Mouse (Mus musculus) midbrain, embryonic 12.5 days (tissue): ENCODE measurements around the gene Wtap. TPM values are rescaled to one million over a fixed set of nuclear protein-coding genes. Genes with fewer than 3 reads are reported as not detected.
A peak's percentile ranks its signal among the peaks of the same experiment; 100 is the strongest.
"Not testable (repeated sequence)": the region's sequence is repeated elsewhere in the genome, so short reads cannot be mapped to it uniquely, and the experiment has no call there.

Source experiments
- ATAC-seq: fragments of 200-750 bp; cut with Nextera tagmentation; 2 replicates; pipeline ENCODE4 v1.8.0; 2017; ENCODE audit warnings: low read depth, moderate TSS enrichment, moderate library complexity; ENCODE audit not compliant: low FRiP score
- H3K27ac ChIP-seq: fragments of 300-500 bp; sonication (generic); replicated peaks from 2 replicates; pipeline ENCODE4 v1.5.1; 2016; ENCODE audit warnings: mild to moderate bottlenecking
- H3K27me3 ChIP-seq: fragments of 300-500 bp; sonication (generic); 2 replicates; pipeline ENCODE4 v1.6.1; 2016; ENCODE audit warnings: mild to moderate bottlenecking
- H3K36me3 ChIP-seq: fragments of 300-500 bp; sonication (generic); 2 replicates; pipeline ENCODE4 v1.6.1; 2016
- H3K4me1 ChIP-seq: fragments of 300-500 bp; sonication (generic); 2 replicates; pipeline ENCODE4 v1.6.1; 2016
- H3K4me2 ChIP-seq: fragments of 300-500 bp; sonication (generic); replicated peaks from 2 replicates; pipeline ENCODE4 v1.6.1; 2016; ENCODE audit warnings: mild to moderate bottlenecking, moderate library complexity
- H3K4me3 ChIP-seq: fragments of 300-500 bp; sonication (generic); 2 replicates; pipeline ENCODE4 v1.5.1; 2016; ENCODE audit warnings: mild to moderate bottlenecking
- H3K9ac ChIP-seq: fragments of 300-500 bp; sonication (generic); replicated peaks from 2 replicates; pipeline ENCODE4 v1.6.1; 2016; ENCODE audit warnings: mild to moderate bottlenecking, moderate library complexity
- H3K9me3 ChIP-seq: fragments of 300-500 bp; sonication (generic); 2 replicates; pipeline ENCODE4 v1.6.1; 2016; ENCODE audit warnings: mild to moderate bottlenecking
- WGBS: fragments of 180-500 bp; shearing (Covaris S2); methylation state at CpG from one replicate; pipeline ENCODE4 v1.1.7; 2016; 5-methylcytosine and 5-hydroxymethylcytosine counted together
- polyA plus RNA-seq: library from polyadenylated mRNA; unstranded; fragments of >200 nt; fragmentation: Nextera tagmentation; extraction: Ambion mirVana; gene quantifications from 2 replicates; pipeline ENCODE4 v1.2.1, GENCODE M21; 2016

Wtap gene
- polyA plus RNA-seq, 1 experiment from 2014 or later, result 118 TPM

GRCm38 (mm10) chr17:12996345-12996744 lies 2.4 kb upstream of the Wtap start:
- H3K9ac ChIP-seq, result no peak overlapping the region
- 23% methylated on average over 3 of the region's 3 CpGs for WGBS
- H3K36me3 ChIP-seq, result no peaks in the 10 kb centered on the region
- no peaks in the 10 kb centered on the region for H3K27me3 ChIP-seq
- H3K4me3 ChIP-seq, result no peak overlapping the region
- no peaks in the 10 kb centered on the region for H3K4me1 ChIP-seq
- ATAC-seq, result no peak
- H3K4me2 ChIP-seq, result no peak overlapping the region
- no peak overlapping the region for H3K27ac ChIP-seq
- no peaks in the 10 kb centered on the region for H3K9me3 ChIP-seq

- H3K4me1 ChIP-seq, result peaks cover 10% of the 10 kb centered on the region
- WGBS, result under 1% methylated on average over 51 of the region's 51 CpGs
- H3K9me3 ChIP-seq, result no peaks in the 10 kb centered on the region
- peaks cover 10% of the 10 kb centered on the region for H3K36me3 ChIP-seq
- peak overlapping the region; percentile 99 for H3K27ac ChIP-seq
- H3K27me3 ChIP-seq, result no peaks in the 10 kb centered on the region
- H3K4me2 ChIP-seq, result peak overlapping the region; percentile 85
- H3K4me3 ChIP-seq, result peak overlapping the region; percentile 99
- peak overlapping the region; percentile 100 for H3K9ac ChIP-seq
- ATAC-seq, result peak; percentile 88
Observed at GRCm38 (mm10) chr17:12992470-12992991, 1.4 kb downstream of the Wtap start.

- H3K27ac ChIP-seq, result peak overlapping the region; percentile 99
- H3K27me3 ChIP-seq, result no peaks in the 10 kb centered on the region
- ATAC-seq, result peak; percentile 94
- H3K36me3 ChIP-seq, result peaks cover 10% of the 10 kb centered on the region
- peak overlapping the region; percentile 85 for H3K4me2 ChIP-seq
- peaks cover 10% of the 10 kb centered on the region for H3K4me1 ChIP-seq
- 0% methylated on average over 77 of the region's 84 CpGs for WGBS
- peak overlapping the region; percentile 99 for H3K4me3 ChIP-seq
- peak overlapping the region; percentile 100 for H3K9ac ChIP-seq
- no peaks in the 10 kb centered on the region for H3K9me3 ChIP-seq
Observed at GRCm38 (mm10) chr17:12991635-12992358, 2.2 kb downstream of the Wtap start.

GRCm38 (mm10) chr17:12991194-12991634 lies 2.8 kb downstream of the Wtap start:
- Histone ChIP-seq H3K36me3 (peaks cover 10% of the 10 kb centered on the region), H3K4me2 (peak overlapping the region; percentile 85), H3K27ac (peak overlapping the region; percentile 99), H3K4me1 (peaks cover 10% of the 10 kb centered on the region), H3K9ac (peak overlapping the region; percentile 100), H3K4me3 (peak overlapping the region; percentile 99), H3K27me3 (no peaks in the 10 kb centered on the region), H3K9me3 (no peaks in the 10 kb centered on the region)
- 2% methylated on average over 12 of the region's 12 CpGs for WGBS
- ATAC-seq, result no peak

- ATAC-seq, result no peak
- H3K27ac ChIP-seq, result peak overlapping the region; percentile 99; the same call in 1 of the 2 replicates
- WGBS, result 66% methylated on average over 8 of the region's 8 CpGs
Observed at GRCm38 (mm10) chr17:12990567-12991145, 3.3 kb downstream of the Wtap start.

GRCm38 (mm10) chr17:12988096-12988495 lies 5.9 kb downstream of the Wtap start:
- not testable (repeated sequence) for H3K4me1 ChIP-seq, H3K9me3 ChIP-seq, H3K4me2 ChIP-seq, H3K9ac ChIP-seq, H3K27me3 ChIP-seq, ATAC-seq, H3K27ac ChIP-seq, H3K4me3 ChIP-seq
- 93% methylated on average over 8 of the region's 8 CpGs for WGBS
- peaks cover 27% of the 10 kb centered on the region for H3K36me3 ChIP-seq

More at GRCm38 (mm10) chr17:12990567-12991145, 3.3 kb downstream of the Wtap start:
- Histone ChIP-seq H3K9me3 (no peaks in the 10 kb centered on the region), H3K4me3 (peak overlapping the region; percentile 99), H3K36me3 (peaks cover 10% of the 10 kb centered on the region), H3K27me3 (no peaks in the 10 kb centered on the region), H3K4me2 (peak overlapping the region; percentile 85), H3K9ac (peak overlapping the region; percentile 100), H3K4me1 (peaks cover 10% of the 10 kb centered on the region)

- Histone ChIP-seq H3K27ac (no peak overlapping the region), H3K27me3 (no peaks in the 10 kb centered on the region), H3K4me2 (no peak overlapping the region), H3K36me3 (peaks cover 57% of the 10 kb centered on the region), H3K4me3 (no peak overlapping the region), H3K4me1 (no peaks in the 10 kb centered on the region), H3K9ac (no peak overlapping the region), H3K9me3 (no peaks in the 10 kb centered on the region)
- no peak for ATAC-seq
- WGBS, result 88% methylated on average over 2 of the region's 2 CpGs
Observed at GRCm38 (mm10) chr17:12983988-12984387, 10.0 kb downstream of the Wtap start.

- no peaks in the 10 kb centered on the region for H3K27me3 ChIP-seq
- peaks cover 65% of the 10 kb centered on the region for H3K36me3 ChIP-seq
- H3K4me3 ChIP-seq, result no peak overlapping the region
- H3K4me2 ChIP-seq, result no peak overlapping the region
- no peaks in the 10 kb centered on the region for H3K4me1 ChIP-seq
- 96% methylated on average over 1 of the region's 1 CpGs for WGBS
- H3K9ac ChIP-seq, result no peak overlapping the region
- no peak for ATAC-seq
- no peak overlapping the region for H3K27ac ChIP-seq
- no peaks in the 10 kb centered on the region for H3K9me3 ChIP-seq
Observed at GRCm38 (mm10) chr17:12978546-12978945, 15.4 kb downstream of the Wtap start.

- Histone ChIP-seq H3K9me3 (no peaks in the 10 kb centered on the region), H3K4me3 (no peak overlapping the region), H3K27me3 (no peaks in the 10 kb centered on the region), H3K27ac (no peak overlapping the region), H3K4me1 (no peaks in the 10 kb centered on the region), H3K4me2 (no peak overlapping the region), H3K36me3 (peaks cover 44% of the 10 kb centered on the region), H3K9ac (no peak overlapping the region)
- ATAC-seq, result no peak
- WGBS, result 95% methylated on average over 2 of the region's 2 CpGs
Observed at GRCm38 (mm10) chr17:12973851-12974250, 20.1 kb downstream of the Wtap start.

GRCm38 (mm10) chr17:12967173-12967572 lies 26.8 kb downstream of the Wtap start:
- no peaks in the 10 kb centered on the region for H3K9me3 ChIP-seq

GRCm38 (mm10) chr17:12963476-12963875 lies 30.5 kb downstream of the Wtap start:
- H3K36me3 ChIP-seq, result peaks cover 23% of the 10 kb centered on the region
- H3K4me1 ChIP-seq, result peaks cover 10% of the 10 kb centered on the region
- no peaks in the 10 kb centered on the region for H3K27me3 ChIP-seq
- no peak overlapping the region for H3K4me3 ChIP-seq
- no peak overlapping the region for H3K4me2 ChIP-seq
- no peak for ATAC-seq
- no peaks in the 10 kb centered on the region for H3K9me3 ChIP-seq
- 89% methylated on average over 3 of the region's 3 CpGs for WGBS
- no peak overlapping the region for H3K27ac ChIP-seq
- no peak overlapping the region for H3K9ac ChIP-seq

More at GRCm38 (mm10) chr17:12967173-12967572, 26.8 kb downstream of the Wtap start:
- H3K27ac ChIP-seq, result no peak overlapping the region
- no peak overlapping the region for H3K4me2 ChIP-seq
- peaks cover 24% of the 10 kb centered on the region for H3K36me3 ChIP-seq
- no peak overlapping the region for H3K4me3 ChIP-seq
- no peak for ATAC-seq
- H3K4me1 ChIP-seq, result no peaks in the 10 kb centered on the region
- WGBS, result 90% methylated on average over 2 of the region's 2 CpGs
- H3K27me3 ChIP-seq, result no peaks in the 10 kb centered on the region
- no peak overlapping the region for H3K9ac ChIP-seq

- WGBS, result under 1% methylated on average over 38 of the region's 42 CpGs
- H3K27ac ChIP-seq, result peak within 1 kb of the TSS; percentile 90
- peaks cover 21% of the 10 kb centered on the region for H3K4me1 ChIP-seq
- no peaks in the 10 kb centered on the region for H3K9me3 ChIP-seq
- H3K4me2 ChIP-seq, result peak within 1 kb of the TSS; percentile 60
- H3K36me3 ChIP-seq, result peaks cover 25% of the 10 kb centered on the region
- H3K27me3 ChIP-seq, result no peaks in the 10 kb centered on the region
- H3K4me3 ChIP-seq, result peak within 1 kb of the TSS; percentile 68
- ATAC-seq, result peak; percentile 99
- H3K9ac ChIP-seq, result peak within 1 kb of the TSS; percentile 59
Observed at GRCm38 (mm10) chr17:12960331-12960873, 33.6 kb downstream of the Wtap start, which contains the start of gene Acat2. Gene Acat2, minus strand, starts transcription at chr17:12960747.
